Mouse (Mus musculus): ENCODE data around the gene Cchcr1.
A peak's percentile ranks its signal among the peaks of the same experiment; 100 is the strongest.

The Cchcr1 gene

GRCm38 (mm10) chr17:35514756-35515155 lies 2.1 kb upstream of the Cchcr1 start:
- DNase-seq (ENCODE audit: low read depth, low spot score) = no peak

GRCm38 (mm10) chr17:35515911-35516640 lies 824 bp upstream of the Cchcr1 start:
- peak; percentile 57 for DNase-seq (ENCODE audit: low read depth, low spot score)

- DNase-seq (ENCODE audit: low read depth, low spot score) = no peak
These were observed 626 bp downstream of the Cchcr1 start for GRCm38 (mm10) chr17:35517526-35517925.

- no peak for DNase-seq (ENCODE audit: low read depth, low spot score)
These were observed 7.5 kb downstream of the Cchcr1 start for GRCm38 (mm10) chr17:35524354-35524753.

- DNase-seq (ENCODE audit: low read depth, low spot score) = no peak
These were observed 9.7 kb downstream of the Cchcr1 start for GRCm38 (mm10) chr17:35526644-35527043.

GRCm38 (mm10) chr17:35532360-35532759 lies 15.5 kb downstream of the Cchcr1 start:
- DNase-seq (ENCODE audit: low read depth, low spot score) = no peak

- DNase-seq (ENCODE audit: low read depth, low spot score) = no peak
These were observed 16.0 kb downstream of the Cchcr1 start, which contains the start of gene Psors1c2 for GRCm38 (mm10) chr17:35532901-35533300. TSS of gene Psors1c2 (plus strand) at chr17:35533201.

GRCm38 (mm10) chr17:35534343-35534742 lies 17.4 kb downstream of the Cchcr1 start:
- peak; percentile 85 for DNase-seq (ENCODE audit: low read depth, low spot score)

GRCm38 (mm10) chr17:35537421-35537820 lies 20.5 kb downstream of the Cchcr1 start:
- no peak for DNase-seq (ENCODE audit: low read depth, low spot score)

- no peak for DNase-seq (ENCODE audit: low read depth, low spot score)
These were observed 21.6 kb downstream of the Cchcr1 start for GRCm38 (mm10) chr17:35538476-35538875.

GRCm38 (mm10) chr17:35539540-35539939 lies 22.6 kb downstream of the Cchcr1 start:
- no peak for DNase-seq (ENCODE audit: low read depth, low spot score)

GRCm38 (mm10) chr17:35542761-35543411 lies 26.0 kb downstream of the Cchcr1 start:
- no peak for DNase-seq (ENCODE audit: low read depth, low spot score)

- no peak for DNase-seq (ENCODE audit: low read depth, low spot score)
These were observed 26.5 kb downstream of the Cchcr1 start for GRCm38 (mm10) chr17:35543412-35543861.

GRCm38 (mm10) chr17:35544001-35544400 lies 27.1 kb downstream of the Cchcr1 start:
- DNase-seq (ENCODE audit: low read depth, low spot score) = no peak

GRCm38 (mm10) chr17:35544680-35545079 lies 27.8 kb downstream of the Cchcr1 start:
- peak; percentile 67 for DNase-seq (ENCODE audit: low read depth, low spot score)

GRCm38 (mm10) chr17:35547465-35547864 lies 30.6 kb downstream of the Cchcr1 start:
- DNase-seq (ENCODE audit: low read depth, low spot score) = no peak

GRCm38 (mm10) chr17:35548636-35549035 lies 31.7 kb downstream of the Cchcr1 start:
- no peak for DNase-seq (ENCODE audit: low read depth, low spot score)

GRCm38 (mm10) chr17:35549437-35550142 lies 32.7 kb downstream of the Cchcr1 start:
- DNase-seq (ENCODE audit: low read depth, low spot score) = no peak

GRCm38 (mm10) chr17:35550143-35550494 lies 33.2 kb downstream of the Cchcr1 start:
- DNase-seq (ENCODE audit: low read depth, low spot score) = no peak

- no peak for DNase-seq (ENCODE audit: low read depth, low spot score)
These were observed 34.0 kb downstream of the Cchcr1 start for GRCm38 (mm10) chr17:35550871-35551270.

- no peak for DNase-seq (ENCODE audit: low read depth, low spot score)
These were observed 35.0 kb downstream of the Cchcr1 start, which contains the start of gene Cdsn for GRCm38 (mm10) chr17:35551881-35552414. TSS of gene Cdsn (plus strand) at chr17:35552128.

GRCm38 (mm10) chr17:35554321-35554720 lies 37.4 kb downstream of the Cchcr1 start:
- DNase-seq (ENCODE audit: low read depth, low spot score) = no peak
